Mouse (Mus musculus): ENCODE results near the gene Slc52a3. TPM values are rescaled to one million over a fixed set of nuclear protein-coding genes. Genes with fewer than 3 reads are reported as not detected.

The Slc52a3 gene
- polyA plus RNA-seq (2014; fragmentation: Illumina TruSeq; extraction: RNeasy Lipid Tissue Mini Kit (QIAGEN cat#74804); ENCODE audit: low read depth, low replicate concordance) = 8.7 TPM

GRCm38 (mm10) chr2:151996229-151997189 lies at the start of gene Slc52a3:
TSS of gene Slc52a3 (plus strand) at chr2:151996511.

GRCm38 (mm10) chr2:151979470-151980354 lies 16.6 kb upstream of the Slc52a3 start, which contains the start of gene Fam110a:
TSS of gene Fam110a (minus strand) at chr2:151980219.

Other genes with a start within 250 kb of the Slc52a3 start
- gene Rspo4, start 153.6 kb upstream of the Slc52a3 start, polyA plus RNA-seq (2014; fragmentation: Illumina TruSeq; extraction: RNeasy Lipid Tissue Mini Kit (QIAGEN cat#74804); ENCODE audit: low read depth, low replicate concordance) = not detected
- gene Angpt4, start 85.3 kb upstream of the Slc52a3 start, polyA plus RNA-seq (2014; fragmentation: Illumina TruSeq; extraction: RNeasy Lipid Tissue Mini Kit (QIAGEN cat#74804); ENCODE audit: low read depth, low replicate concordance) = not detected
- gene Fam110a, start 16.3 kb upstream of the Slc52a3 start, polyA plus RNA-seq (2014; fragmentation: Illumina TruSeq; extraction: RNeasy Lipid Tissue Mini Kit (QIAGEN cat#74804); ENCODE audit: low read depth, low replicate concordance) = 0.47 TPM
- gene Scrt2, start 85.0 kb downstream of the Slc52a3 start, polyA plus RNA-seq (2014; fragmentation: Illumina TruSeq; extraction: RNeasy Lipid Tissue Mini Kit (QIAGEN cat#74804); ENCODE audit: low read depth, low replicate concordance) = not detected
- gene Srxn1, start 109.0 kb downstream of the Slc52a3 start, polyA plus RNA-seq (2014; fragmentation: Illumina TruSeq; extraction: RNeasy Lipid Tissue Mini Kit (QIAGEN cat#74804); ENCODE audit: low read depth, low replicate concordance) = 42.8 TPM
- not detected for gene Tcf15, start 147.1 kb downstream of the Slc52a3 start, polyA plus RNA-seq (2014; fragmentation: Illumina TruSeq; extraction: RNeasy Lipid Tissue Mini Kit (QIAGEN cat#74804); ENCODE audit: low read depth, low replicate concordance)
- gene Csnk2a1, start 230.3 kb downstream of the Slc52a3 start, polyA plus RNA-seq (2014; fragmentation: Illumina TruSeq; extraction: RNeasy Lipid Tissue Mini Kit (QIAGEN cat#74804); ENCODE audit: low read depth, low replicate concordance) = 252 TPM

Data from sigmoid colon, adult 10 weeks (tissue).